Mouse (Mus musculus) MEL (cell line): ENCODE data around the gene Nuak2.

Experiments
- BHLHE40 ChIP-seq: IDR thresholded peaks from 2 replicates; pipeline ENCODE4 v1.6.1; 2012; ENCODE audit warnings: low read depth, mild to moderate bottlenecking, inconsistent platforms, low read length, improper control_type of control experiment, borderline replicate concordance
- CTCF ChIP-seq, 3 experiments: IDR thresholded peaks in 2 of 3; conservative IDR thresholded peaks in 1 of 3; 2 replicates each; pipeline ENCODE4 v1.5.1; 2011 to 2012; ENCODE audit warnings: low read length in 3 of 3, low read depth in 2 of 3, mild to moderate bottlenecking in 2 of 3, improper control_type of control experiment in 1 of 3, inconsistent platforms in 1 of 3, mixed read lengths in 1 of 3, moderate library complexity in 1 of 3; ENCODE audit not compliant: control insufficient read depth in 1 of 3, insufficient read depth in 1 of 3, poor library complexity in 1 of 3, severe bottlenecking in 1 of 3
- EP300 ChIP-seq, 2 experiments: IDR thresholded peaks; 2 replicates each; pipeline ENCODE4 v1.6.1; 2011; ENCODE audit warnings: improper control_type of control experiment in 2 of 2, low read length in 2 of 2, low read depth in 1 of 2, mild to moderate bottlenecking in 1 of 2
- MXI1 ChIP-seq: IDR thresholded peaks from 2 replicates; pipeline ENCODE4 v1.6.1; 2011; ENCODE audit warnings: mild to moderate bottlenecking, low read depth, low read length, improper control_type of control experiment
- POLR2A ChIP-seq, 2 experiments: IDR thresholded peaks; 2 replicates each; pipeline ENCODE4 v1.6.1; 2011 to 2012; ENCODE audit warnings: low read length in 2 of 2, mild to moderate bottlenecking in 2 of 2, control low read depth in 1 of 2, improper control_type of control experiment in 1 of 2, low read depth in 1 of 2, moderate library complexity in 1 of 2; ENCODE audit not compliant: control insufficient read depth in 1 of 2, insufficient read depth in 1 of 2, poor library complexity in 1 of 2
- TBP ChIP-seq: IDR thresholded peaks from 2 replicates; pipeline ENCODE4 v1.8.0; 2011; ENCODE audit warnings: low read depth, low read length, improper control_type of control experiment
- TCF12 ChIP-seq: IDR thresholded peaks from 2 replicates; pipeline ENCODE4 v1.6.1; 2014; ENCODE audit warnings: low read depth, mild to moderate bottlenecking, inconsistent platforms, low read length, improper control_type of control experiment, moderate library complexity
- USF1 ChIP-seq: IDR thresholded peaks from 2 replicates; pipeline ENCODE4 v1.6.1; 2014; ENCODE audit warnings: low read depth, mild to moderate bottlenecking, inconsistent platforms, low read length, improper control_type of control experiment, moderate library complexity
- ZKSCAN1 ChIP-seq: IDR thresholded peaks from 2 replicates; pipeline ENCODE4 v1.6.1; 2012; ENCODE audit warnings: low read depth, mild to moderate bottlenecking, inconsistent platforms, low read length, improper control_type of control experiment, moderate library complexity

- TF ChIP-seq TCF12, result no peak
- no peak for TF ChIP-seq CTCF (IDR thresholded peaks at IDR 0.05 in 2 of 3, conservative IDR thresholded peaks at IDR 0.05 in 1 of 3; ENCODE audit: control insufficient read depth in 1 of 3, insufficient read depth in 1 of 3, low read depth in 2 of 3, low read length in 3 of 3, poor library complexity in 1 of 3, severe bottlenecking in 1 of 3)
- no peak for TF ChIP-seq ZKSCAN1
- no peak for TF ChIP-seq BHLHE40
- no peak for TF ChIP-seq USF1
- TF ChIP-seq EP300 (IDR thresholded peaks at IDR 0.05; ENCODE audit: low read depth in 1 of 2, low read length in 2 of 2), result no peak
- no peak for TF ChIP-seq TBP
- no peak for TF ChIP-seq MXI1
- TF ChIP-seq POLR2A (IDR thresholded peaks at IDR 0.05; ENCODE audit: control insufficient read depth in 1 of 2, insufficient read depth in 1 of 2, low read depth in 1 of 2, low read length in 2 of 2, poor library complexity in 1 of 2), result no peak
Observed at GRCm38 (mm10) chr1:132326777-132327176, 10.9 kb downstream of the Nuak2 start.
